Mouse (Mus musculus): ENCODE measurements at regions not wholly inside any gene's neighbourhood (a gene's known extent, or its start where the extent isn't known, plus 50 kb on each side); places are given as distances from the start of the nearest gene placed in this dataset.

DNA sequence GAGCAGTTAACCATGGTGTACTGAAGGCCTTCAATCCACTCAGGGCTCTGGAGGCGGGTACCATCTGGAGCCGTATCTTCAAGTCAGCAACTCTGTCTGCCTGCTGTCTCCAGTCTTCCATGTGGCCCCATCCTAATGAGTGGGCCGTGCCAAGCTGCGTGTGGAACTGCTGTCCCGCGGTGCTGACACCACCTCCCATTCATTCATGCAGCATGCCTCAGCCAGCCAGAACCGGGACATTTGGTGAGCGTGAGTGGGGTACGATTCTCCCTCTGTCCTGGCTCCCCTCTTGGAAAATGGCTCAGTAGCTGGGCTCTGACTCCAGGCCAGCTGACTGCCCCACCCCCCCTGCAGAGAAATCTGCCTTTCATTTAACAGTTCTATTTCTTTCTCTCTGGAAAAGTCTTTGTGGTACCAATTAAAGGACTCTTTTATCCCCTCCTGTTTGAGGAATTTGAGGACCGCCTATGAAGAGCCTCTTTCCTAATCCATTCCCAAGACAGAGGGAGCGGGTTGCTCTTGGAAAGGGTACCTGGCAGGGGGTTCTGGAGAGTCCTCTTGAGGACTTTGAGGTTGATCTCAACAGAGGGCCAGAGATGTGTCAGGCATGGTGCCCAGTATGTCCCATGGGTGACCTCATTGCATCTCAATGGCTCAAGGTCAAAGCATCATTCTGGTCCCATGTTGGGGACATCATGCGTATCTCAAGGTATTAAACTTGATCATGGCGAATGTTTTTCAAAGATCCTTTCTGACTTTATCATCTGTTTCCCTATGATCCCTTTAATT is 55.5 kb upstream of the Brd7 start:
- Histone ChIP-seq H3K4me1 (ENCODE audit: control insufficient read depth, insufficient read depth, low read length) (no peaks in the 10 kb centered on the region), H3K4me3 (ENCODE audit: insufficient read depth, low read length) (no peak overlapping the region), H3K27ac (ENCODE audit: insufficient read depth, low read depth, low read length) (no peak overlapping the region)
- TF ChIP-seq POLR2A (IDR thresholded peaks at IDR 0.05; ENCODE audit: borderline replicate concordance, low read depth, low read length) (no peak), CTCF (IDR thresholded peaks at IDR 0.05; ENCODE audit: low read depth, low read length) (no peak)

DNA sequence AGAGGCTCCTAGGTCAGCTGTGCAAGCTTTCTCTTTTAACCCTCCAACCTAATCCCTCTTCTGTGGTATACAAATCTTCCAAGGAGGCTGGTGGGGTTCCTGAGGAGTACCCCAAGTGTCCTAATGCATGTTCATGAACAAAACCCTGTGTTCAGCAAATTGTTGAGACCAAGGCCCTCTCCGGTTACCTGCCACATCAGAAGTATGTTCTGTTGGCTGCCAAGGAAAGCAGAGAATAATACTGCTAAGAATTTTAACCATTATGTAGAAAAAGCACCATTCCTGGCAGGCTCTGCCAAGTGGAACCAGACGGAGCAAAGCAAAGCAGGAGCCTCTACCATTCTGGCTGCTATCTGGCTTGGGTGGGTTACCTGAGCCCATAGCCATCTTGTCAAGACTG is 61.3 kb upstream of the Brd7 start:
- Histone ChIP-seq H3K27ac (ENCODE audit: insufficient read depth, low read depth, low read length) (no peak overlapping the region), H3K4me1 (ENCODE audit: control insufficient read depth, insufficient read depth, low read length) (no peaks in the 10 kb centered on the region), H3K4me3 (ENCODE audit: insufficient read depth, low read length) (no peak overlapping the region)
- TF ChIP-seq POLR2A (IDR thresholded peaks at IDR 0.05; ENCODE audit: borderline replicate concordance, low read depth, low read length): no peak
- no peak for TF ChIP-seq CTCF (IDR thresholded peaks at IDR 0.05; ENCODE audit: low read depth, low read length)

DNA sequence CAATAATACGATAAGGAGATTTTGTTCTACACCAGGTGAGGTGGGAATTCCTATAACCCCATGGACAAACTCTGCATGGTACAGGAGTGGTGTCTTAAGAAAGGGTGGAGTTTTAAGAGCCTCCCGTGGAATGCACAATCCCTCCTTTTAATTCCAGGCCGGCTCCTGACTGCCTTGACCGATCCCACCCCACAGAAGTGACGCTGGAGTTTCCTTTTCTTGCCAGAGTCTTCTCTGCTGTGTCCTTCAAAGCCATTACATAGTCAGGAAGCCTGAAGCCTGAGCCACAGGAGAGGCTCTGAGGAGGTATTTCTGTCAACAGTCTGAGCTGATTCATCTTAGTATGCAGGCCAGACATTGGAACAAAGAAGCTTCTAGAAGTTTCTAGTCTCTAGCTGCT is 66.6 kb upstream of the Brd7 start:
- Histone ChIP-seq H3K4me1 (ENCODE audit: control insufficient read depth, insufficient read depth, low read length) (no peaks in the 10 kb centered on the region), H3K4me3 (ENCODE audit: insufficient read depth, low read length) (no peak overlapping the region), H3K27ac (ENCODE audit: insufficient read depth, low read depth, low read length) (no peak overlapping the region)
- TF ChIP-seq CTCF (IDR thresholded peaks at IDR 0.05; ENCODE audit: low read depth, low read length) (no peak), POLR2A (IDR thresholded peaks at IDR 0.05; ENCODE audit: borderline replicate concordance, low read depth, low read length) (no peak)

DNA sequence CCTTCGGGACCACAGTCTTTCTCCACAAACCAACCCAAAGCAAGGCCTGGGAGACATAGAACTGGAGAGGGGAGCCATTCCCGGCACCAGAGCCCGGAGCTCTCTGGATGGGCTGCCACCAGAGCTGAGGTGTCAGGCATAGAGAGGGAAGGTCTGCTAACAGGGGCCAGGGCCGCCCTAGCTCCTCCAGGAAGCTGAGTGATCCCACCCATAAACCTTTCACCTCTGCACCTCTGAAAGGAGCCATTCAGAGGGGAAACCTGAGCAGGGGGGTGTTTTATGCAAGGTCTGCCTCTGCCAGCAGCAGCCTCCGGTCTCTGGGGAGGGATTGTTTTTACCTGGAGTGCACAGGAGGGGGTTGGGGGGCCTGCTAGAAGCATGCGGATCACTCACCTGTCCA is 69.4 kb upstream of the Brd7 start:
- no peak overlapping the region for H3K4me3 ChIP-seq (ENCODE audit: insufficient read depth, low read length)
- no peaks in the 10 kb centered on the region for H3K4me1 ChIP-seq (ENCODE audit: control insufficient read depth, insufficient read depth, low read length)
- TF ChIP-seq POLR2A (IDR thresholded peaks at IDR 0.05; ENCODE audit: borderline replicate concordance, low read depth, low read length): no peak
- H3K27ac ChIP-seq (ENCODE audit: insufficient read depth, low read depth, low read length): no peak overlapping the region

DNA sequence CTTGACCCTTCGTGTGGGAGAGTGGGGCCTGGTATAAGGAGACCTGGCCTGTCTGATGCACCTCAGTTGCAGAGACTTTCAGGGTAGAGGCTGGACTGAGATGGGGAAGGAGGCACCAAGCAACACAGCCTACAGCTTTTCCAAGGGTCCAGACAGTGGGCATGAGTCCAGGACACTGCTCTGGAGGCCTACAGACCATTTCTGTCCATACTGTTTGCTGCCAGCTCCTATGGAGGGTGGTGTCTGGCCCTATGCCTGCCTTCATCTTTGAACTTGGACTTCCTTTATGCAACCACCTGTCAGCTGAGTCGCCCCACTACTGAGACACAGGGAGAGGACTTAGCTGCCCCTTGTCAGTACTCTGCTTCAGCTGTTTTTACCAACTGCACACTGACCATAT is 73.7 kb upstream of the Brd7 start:
- H3K4me3 ChIP-seq (ENCODE audit: insufficient read depth, low read length): no peak overlapping the region
- no peak overlapping the region for H3K27ac ChIP-seq (ENCODE audit: insufficient read depth, low read depth, low read length)
- H3K4me1 ChIP-seq (ENCODE audit: control insufficient read depth, insufficient read depth, low read length): no peaks in the 10 kb centered on the region
- TF ChIP-seq CTCF (IDR thresholded peaks at IDR 0.05; ENCODE audit: low read depth, low read length) (no peak), POLR2A (IDR thresholded peaks at IDR 0.05; ENCODE audit: borderline replicate concordance, low read depth, low read length) (no peak)

GRCm38 (mm10) chr8:88440219-88440618 is 78.2 kb upstream of the Brd7 start:
- TF ChIP-seq POLR2A (IDR thresholded peaks at IDR 0.05; ENCODE audit: borderline replicate concordance, low read depth, low read length) (no peak), CTCF (IDR thresholded peaks at IDR 0.05; ENCODE audit: low read depth, low read length) (no peak)
- Histone ChIP-seq H3K4me1 (ENCODE audit: control insufficient read depth, insufficient read depth, low read length) (no peaks in the 10 kb centered on the region), H3K27ac (ENCODE audit: insufficient read depth, low read depth, low read length) (no peak overlapping the region), H3K4me3 (ENCODE audit: insufficient read depth, low read length) (no peak overlapping the region)

GRCm38 (mm10) chr8:88443397-88443796 is 77.8 kb upstream of the Nkd1 start:
- Histone ChIP-seq H3K27ac (ENCODE audit: insufficient read depth, low read depth, low read length) (no peak overlapping the region), H3K4me3 (ENCODE audit: insufficient read depth, low read length) (no peak overlapping the region), H3K4me1 (ENCODE audit: control insufficient read depth, insufficient read depth, low read length) (no peaks in the 10 kb centered on the region)
- TF ChIP-seq POLR2A (IDR thresholded peaks at IDR 0.05; ENCODE audit: borderline replicate concordance, low read depth, low read length) (no peak), CTCF (IDR thresholded peaks at IDR 0.05; ENCODE audit: low read depth, low read length) (no peak)

- 0 out of 2 replicates have a peak, but pooled peaks cover 3% of the 10 kb centered on the region for H3K4me1 ChIP-seq (ENCODE audit: control insufficient read depth, insufficient read depth, low read length)
- TF ChIP-seq CTCF (IDR thresholded peaks at IDR 0.05; ENCODE audit: low read depth, low read length): no peak
- TF ChIP-seq POLR2A (IDR thresholded peaks at IDR 0.05; ENCODE audit: borderline replicate concordance, low read depth, low read length): no peak
- H3K27ac ChIP-seq (ENCODE audit: insufficient read depth, low read depth, low read length): no peak overlapping the region
- H3K4me3 ChIP-seq (ENCODE audit: insufficient read depth, low read length): no peak overlapping the region
Measured at GRCm38 (mm10) chr8:88447406-88447805, 73.7 kb upstream of the Nkd1 start.

DNA sequence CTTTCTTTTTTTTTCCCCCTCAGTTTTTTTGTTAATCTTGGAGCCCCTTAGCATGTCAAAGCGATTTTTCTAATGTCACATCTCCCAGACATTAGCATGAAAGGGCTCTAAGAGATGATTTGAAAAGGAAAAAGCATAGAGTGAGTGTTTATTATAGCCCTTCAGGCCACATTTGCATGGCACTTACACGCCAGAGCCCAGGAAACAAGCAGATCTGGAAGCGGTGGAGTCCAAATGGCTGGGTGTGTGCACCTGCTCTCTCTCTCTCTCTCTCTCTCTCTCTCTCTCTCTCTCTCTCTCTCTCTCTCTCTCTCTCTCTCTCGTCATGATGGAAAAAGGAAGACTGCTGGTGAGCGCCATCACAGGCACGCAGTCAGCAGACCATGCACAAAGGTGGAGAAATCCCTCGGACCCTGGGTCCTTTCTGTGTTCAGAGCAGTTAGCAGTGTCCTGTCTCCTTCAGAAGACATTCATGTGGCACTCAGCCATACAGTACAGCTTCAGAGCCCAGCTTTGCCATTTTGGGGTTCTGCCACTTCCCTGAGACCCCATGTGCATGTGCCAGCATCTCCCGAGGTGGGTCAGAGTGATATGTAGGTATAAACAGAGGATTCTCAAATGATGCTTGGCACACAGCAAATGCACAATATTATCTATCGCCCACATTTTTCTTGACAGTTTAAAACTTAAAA is 73.2 kb upstream of the Nkd1 start:
- H3K4me1 ChIP-seq (ENCODE audit: control insufficient read depth, insufficient read depth, low read length): 0 out of 2 replicates have a peak, but pooled peaks cover 3% of the 10 kb centered on the region
- H3K27ac ChIP-seq (ENCODE audit: insufficient read depth, low read depth, low read length): no peak overlapping the region
- TF ChIP-seq CTCF (IDR thresholded peaks at IDR 0.05; ENCODE audit: low read depth, low read length): no peak
- no peak for TF ChIP-seq POLR2A (IDR thresholded peaks at IDR 0.05; ENCODE audit: borderline replicate concordance, low read depth, low read length)
- H3K4me3 ChIP-seq (ENCODE audit: insufficient read depth, low read length): no peak overlapping the region

- Histone ChIP-seq H3K27ac (ENCODE audit: insufficient read depth, low read depth, low read length) (no peak overlapping the region), H3K4me3 (ENCODE audit: insufficient read depth, low read length) (no peak overlapping the region), H3K4me1 (ENCODE audit: control insufficient read depth, insufficient read depth, low read length) (0 out of 2 replicates have a peak, but pooled peaks cover 3% of the 10 kb centered on the region)
- TF ChIP-seq POLR2A (IDR thresholded peaks at IDR 0.05; ENCODE audit: borderline replicate concordance, low read depth, low read length) (no peak), CTCF (IDR thresholded peaks at IDR 0.05; ENCODE audit: low read depth, low read length) (no peak)
Measured at GRCm38 (mm10) chr8:88449001-88449400, 72.2 kb upstream of the Nkd1 start.

All from bone marrow macrophage, adult 2 months (primary cell).